Mouse (Mus musculus): ENCODE data around the gene Arhgap27. TPM values are rescaled to one million over a fixed set of nuclear protein-coding genes. Genes with fewer than 3 reads are reported as not detected.

Gene Arhgap27
- total and polyA plus RNA-seq, 3 experiments = 6.3 to 15.0 TPM; not detected in 1

DNA sequence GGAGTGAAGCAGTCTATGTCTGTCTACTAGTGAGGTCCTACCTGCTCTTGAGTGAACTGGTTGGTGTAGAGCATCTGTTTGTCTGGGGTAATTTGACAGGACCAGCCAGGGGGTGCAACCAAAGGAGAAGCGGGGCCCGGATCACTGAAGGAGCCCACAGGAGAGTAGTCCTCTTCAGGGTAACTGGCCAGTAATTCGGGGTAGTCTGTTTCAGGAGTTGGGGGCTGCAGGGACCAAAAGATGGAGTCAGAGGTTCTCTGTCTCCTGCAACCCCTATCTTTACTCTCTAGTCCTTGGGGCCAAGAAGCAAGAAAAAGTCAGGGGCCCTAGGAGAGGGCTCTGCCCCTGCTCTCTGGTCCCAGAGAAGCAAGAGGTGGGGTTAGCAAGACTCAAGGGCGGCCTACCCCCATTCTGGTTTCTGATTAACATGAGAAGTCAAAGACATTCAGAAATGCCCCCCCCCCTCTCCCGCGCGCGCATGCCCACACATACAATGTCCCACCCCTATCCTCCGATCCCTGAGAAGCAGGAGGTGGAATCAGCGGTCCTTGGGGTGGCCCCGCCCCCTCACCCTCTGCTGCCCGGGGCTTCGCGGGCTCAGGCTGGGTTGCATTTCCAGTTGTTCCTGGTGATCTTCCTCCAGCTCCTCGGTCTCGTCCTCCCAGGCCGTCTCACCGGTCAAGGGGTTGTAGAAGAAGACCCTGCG is 23.9 kb downstream of the Arhgap27 start:
- H3K79me2 ChIP-seq (ENCODE audit: control insufficient read depth, insufficient read depth, low read length, poor library complexity) = no peaks in the 10 kb centered on the region
- DNase-seq (ENCODE audit: low read depth, low spot score) = no peak
- no peak overlapping the region for H3K4me3 ChIP-seq (ENCODE audit: control insufficient read depth in 1 of 2, insufficient read depth in 1 of 2, low read depth in 2 of 2, low read length in 2 of 2)
- TF ChIP-seq ZKSCAN1 (IDR thresholded peaks at IDR 0.05; ENCODE audit: low read depth, low read length) (no peak), ELF1 (IDR thresholded peaks at IDR 0.05; ENCODE audit: low read depth, low read length) (no peak), MYB (IDR thresholded peaks at IDR 0.05; ENCODE audit: low read depth, low read length) (no peak), TBP (IDR thresholded peaks at IDR 0.05; ENCODE audit: low read depth, low read length) (no peak), CTCF (IDR thresholded peaks at IDR 0.05 in 2 of 3, conservative IDR thresholded peaks at IDR 0.05 in 1 of 3; ENCODE audit: control insufficient read depth in 1 of 3, insufficient read depth in 1 of 3, low read depth in 2 of 3, low read length in 3 of 3, poor library complexity in 1 of 3, severe bottlenecking in 1 of 3) (no peak), MYC (IDR thresholded peaks at IDR 0.05; ENCODE audit: low read depth, low read length) (no peak), GABPA (IDR thresholded peaks at IDR 0.05; ENCODE audit: low read depth, low read length) (no peak), ZMIZ1 (IDR thresholded peaks at IDR 0.05; ENCODE audit: low read depth, low read length) (no peak), POLR2AphosphoS2 (IDR thresholded peaks at IDR 0.05; ENCODE audit: low read length) (no peak), USF1 (IDR thresholded peaks at IDR 0.05; ENCODE audit: low read depth, low read length) (no peak), RCOR1 (IDR thresholded peaks at IDR 0.05; ENCODE audit: low read depth, low read length) (no peak), ZC3H11A (IDR thresholded peaks at IDR 0.05; ENCODE audit: low read depth, low read length) (no peak), RAD21 (IDR thresholded peaks at IDR 0.05; ENCODE audit: low read depth, low read length) (no peak), ZNF384 (IDR thresholded peaks at IDR 0.05; ENCODE audit: low read depth, low read length) (no peak), MAZ (IDR thresholded peaks at IDR 0.05; ENCODE audit: low read depth, low read length) (no peak), NELFE (IDR thresholded peaks at IDR 0.05; ENCODE audit: low read depth, low read length) (no peak), POLR2AphosphoS5 (IDR thresholded peaks at IDR 0.05; ENCODE audit: borderline replicate concordance, low read depth, low read length) (no peak), MXI1 (IDR thresholded peaks at IDR 0.05; ENCODE audit: low read depth, low read length) (no peak), BHLHE40 (IDR thresholded peaks at IDR 0.05; ENCODE audit: borderline replicate concordance, low read depth, low read length) (no peak), ETS1 (IDR thresholded peaks at IDR 0.05; ENCODE audit: low read depth, low read length) (no peak)
- H3K9me3 ChIP-seq (replicated peaks; ENCODE audit: insufficient read depth, low read length) = no peaks in the 10 kb centered on the region
- H3K9ac ChIP-seq (ENCODE audit: control insufficient read depth, low read depth, low read length, poor library complexity, severe bottlenecking) = no peak overlapping the region
- no peaks in the 10 kb centered on the region for H3K27me3 ChIP-seq (ENCODE audit: control insufficient read depth in 1 of 2, insufficient read depth in 2 of 2, low read length in 2 of 2)
- no peaks in the 10 kb centered on the region for H3K36me3 ChIP-seq (ENCODE audit: control insufficient read depth in 1 of 2, insufficient read depth in 2 of 2, low read length in 2 of 2)
- no peaks in the 10 kb centered on the region for H3K4me1 ChIP-seq (ENCODE audit: control insufficient read depth in 1 of 2, insufficient read depth in 2 of 2, low read length in 2 of 2)
- no peak overlapping the region for H3K27ac ChIP-seq (ENCODE audit: control insufficient read depth, low read depth, low read length)

DNA sequence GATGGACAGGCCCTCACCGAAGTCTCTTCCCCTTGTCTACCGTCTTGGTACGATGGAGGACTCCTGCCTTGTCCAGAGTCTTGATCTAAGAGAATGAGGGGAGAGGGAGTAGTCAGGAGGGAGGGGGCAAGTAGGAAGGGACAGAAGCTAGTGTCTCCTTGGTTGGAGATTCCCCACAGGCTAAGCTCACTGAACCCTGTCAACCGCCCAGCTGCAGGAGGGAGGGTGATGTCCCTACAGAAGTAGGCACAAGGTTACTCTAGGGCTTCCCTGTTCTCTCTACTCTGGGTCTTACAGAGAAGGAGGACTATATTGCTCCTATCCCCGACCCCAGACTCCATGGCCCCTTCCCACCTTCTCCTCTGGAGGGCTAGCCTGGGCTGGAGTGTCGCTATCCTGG is 24.8 kb downstream of the Arhgap27 start:
- H3K9ac ChIP-seq (ENCODE audit: control insufficient read depth, low read depth, low read length, poor library complexity, severe bottlenecking) = no peak overlapping the region
- H3K79me2 ChIP-seq (ENCODE audit: control insufficient read depth, insufficient read depth, low read length, poor library complexity) = no peaks in the 10 kb centered on the region
- no peaks in the 10 kb centered on the region for H3K9me3 ChIP-seq (replicated peaks; ENCODE audit: insufficient read depth, low read length)
- no peaks in the 10 kb centered on the region for H3K4me1 ChIP-seq (ENCODE audit: control insufficient read depth in 1 of 2, insufficient read depth in 2 of 2, low read length in 2 of 2)
- H3K36me3 ChIP-seq (ENCODE audit: control insufficient read depth in 1 of 2, insufficient read depth in 2 of 2, low read length in 2 of 2) = no peaks in the 10 kb centered on the region
- TF ChIP-seq KAT2A (conservative IDR thresholded peaks at IDR 0.05; ENCODE audit: low read depth, low read length) (no peak), GABPA (IDR thresholded peaks at IDR 0.05; ENCODE audit: low read depth, low read length) (no peak), RCOR1 (IDR thresholded peaks at IDR 0.05; ENCODE audit: low read depth, low read length) (no peak), HCFC1 (IDR thresholded peaks at IDR 0.05; ENCODE audit: low read depth, low read length) (no peak), USF2 (IDR thresholded peaks at IDR 0.05; ENCODE audit: borderline replicate concordance in 1 of 2, insufficient read depth in 1 of 2, low read depth in 1 of 2, low read length in 2 of 2) (no peak), GATA1 (IDR thresholded peaks at IDR 0.05; ENCODE audit: low read depth, low read length) (no peak), SMC3 (IDR thresholded peaks at IDR 0.05; ENCODE audit: low read depth, low read length) (no peak), POLR2A (IDR thresholded peaks at IDR 0.05; ENCODE audit: control insufficient read depth in 1 of 2, insufficient read depth in 1 of 2, low read depth in 1 of 2, low read length in 2 of 2, poor library complexity in 1 of 2) (no peak), MEF2A (IDR thresholded peaks at IDR 0.05; ENCODE audit: extremely low read depth, insufficient replicate concordance, low read depth, low read length, poor library complexity, severe bottlenecking) (no peak), TBP (IDR thresholded peaks at IDR 0.05; ENCODE audit: low read depth, low read length) (no peak), POLR2AphosphoS2 (IDR thresholded peaks at IDR 0.05; ENCODE audit: low read length) (no peak), CTCF (IDR thresholded peaks at IDR 0.05 in 2 of 3, conservative IDR thresholded peaks at IDR 0.05 in 1 of 3; ENCODE audit: control insufficient read depth in 1 of 3, insufficient read depth in 1 of 3, low read depth in 2 of 3, low read length in 3 of 3, poor library complexity in 1 of 3, severe bottlenecking in 1 of 3) (no peak), EP300 (IDR thresholded peaks at IDR 0.05; ENCODE audit: low read depth in 1 of 2, low read length in 2 of 2) (no peak), BHLHE40 (IDR thresholded peaks at IDR 0.05; ENCODE audit: borderline replicate concordance, low read depth, low read length) (no peak)
- H3K27me3 ChIP-seq (ENCODE audit: control insufficient read depth in 1 of 2, insufficient read depth in 2 of 2, low read length in 2 of 2) = no peaks in the 10 kb centered on the region
- DNase-seq (ENCODE audit: low read depth, low spot score) = no peak
- no peak overlapping the region for H3K27ac ChIP-seq (ENCODE audit: control insufficient read depth, low read depth, low read length)
- no peak overlapping the region for H3K4me3 ChIP-seq (ENCODE audit: control insufficient read depth in 1 of 2, insufficient read depth in 1 of 2, low read depth in 2 of 2, low read length in 2 of 2)

Measured in MEL (cell line).